Mouse (Mus musculus) heart, postnatal 36 days (tissue): Measurements from ENCODE around the gene Pik3ap1. TPM values are rescaled to one million over a fixed set of nuclear protein-coding genes. Genes with fewer than 3 reads are reported as not detected.
A peak's percentile ranks its signal among the peaks of the same experiment; 100 is the strongest.
"Not testable (repeated sequence)": the region's sequence is repeated elsewhere in the genome, so short reads cannot be mapped to it uniquely, and the experiment has no call there.

Source experiments
- DNase-seq, 2 experiments: peaks; one replicate each; pipeline ENCODE4 v3.0.0; 2021 to 2022
- intact Hi-C: fragments of 180-260 bp; cut with DNase I; formaldehyde crosslinking; loops from one replicate; pipeline ENCODE4 v1.15.1; 2025
- total RNA-seq, 2 experiments: library from RNA; stranded (reverse); gene quantifications; 2 replicates each; pipeline ENCODE4 v1.2.3; 2021

Pik3ap1 gene
- total RNA-seq, 2 experiments from 2014 or later, result 1.7 to 2.5 TPM

- intact Hi-C loops, result no loop called here
- no peak for DNase-seq
Observed at GRCm38 (mm10) chr19:41332986-41333385, 51.9 kb downstream of the Pik3ap1 start.

GRCm38 (mm10) chr19:41332228-41332627 is 52.7 kb downstream of the Pik3ap1 start:
- DNase-seq, result no peak

GRCm38 (mm10) chr19:41330401-41330800 is 54.5 kb downstream of the Pik3ap1 start:
- intact Hi-C loops, result no loop called here
- no peak for DNase-seq

More at GRCm38 (mm10) chr19:41332228-41332627, 52.7 kb downstream of the Pik3ap1 start:
- intact Hi-C loops, result no loop called here

GRCm38 (mm10) chr19:41329961-41330360 is 54.9 kb downstream of the Pik3ap1 start:
- DNase-seq, result no peak
- intact Hi-C loops, result no loop called here

- intact Hi-C loops, result no loop called here
- no peak for DNase-seq
Observed at GRCm38 (mm10) chr19:41328743-41329142, 56.2 kb downstream of the Pik3ap1 start.

GRCm38 (mm10) chr19:41323813-41324212 is 61.1 kb downstream of the Pik3ap1 start:
- intact Hi-C loops, result no loop called here
- DNase-seq, result no peak

- no peak for DNase-seq
- intact Hi-C loops, result no loop called here
Observed at GRCm38 (mm10) chr19:41323125-41323524, 61.8 kb downstream of the Pik3ap1 start.

GRCm38 (mm10) chr19:41321149-41321548 is 63.8 kb downstream of the Pik3ap1 start:
- no peak for DNase-seq
- intact Hi-C loops, result no loop called here

- DNase-seq, result peak; percentile 26 to 35
- intact Hi-C loops, result loop anchor here (5.0 to 10.0 kb wide), 5 partner anchors 70 to 445 kb away; partner anchors contain the start of genes Lcor and Pik3ap1
Observed at GRCm38 (mm10) chr19:41317315-41318095, 67.4 kb downstream of the Pik3ap1 start.

GRCm38 (mm10) chr19:41314696-41315095 is 70.2 kb downstream of the Pik3ap1 start:
- intact Hi-C loops, result loop anchor here (5.0 to 10.0 kb wide), 5 partner anchors 73 to 448 kb away; partner anchors contain the start of genes Lcor and Pik3ap1
- no peak for DNase-seq

- intact Hi-C loops, result loop anchor here (10.0 kb wide), 2 partner anchors 131 to 311 kb away; no protein-coding TSS in a partner anchor
- DNase-seq, result no peak
Observed at GRCm38 (mm10) chr19:41313663-41314062, 71.2 kb downstream of the Pik3ap1 start.

- intact Hi-C loops, result loop anchor here (10.0 kb wide), 2 partner anchors 132 to 312 kb away; no protein-coding TSS in a partner anchor
- not testable (repeated sequence) for DNase-seq
Observed at GRCm38 (mm10) chr19:41312587-41312986, 72.3 kb downstream of the Pik3ap1 start.

GRCm38 (mm10) chr19:41312027-41312426 is 72.9 kb downstream of the Pik3ap1 start:
- no peak for DNase-seq
- intact Hi-C loops, result loop anchor here (10.0 kb wide), 2 partner anchors 133 to 313 kb away; no protein-coding TSS in a partner anchor

- peak in 1 of 2 experiments; percentile 9 for DNase-seq
- intact Hi-C loops, result loop anchor here (10.0 kb wide), 2 partner anchors 134 to 314 kb away; no protein-coding TSS in a partner anchor
Observed at GRCm38 (mm10) chr19:41310971-41311703, 73.8 kb downstream of the Pik3ap1 start.

GRCm38 (mm10) chr19:41303933-41304332 is 81.0 kb downstream of the Pik3ap1 start:
- no peak for DNase-seq
- intact Hi-C loops, result no loop called here

GRCm38 (mm10) chr19:41303433-41303832 is 81.5 kb downstream of the Pik3ap1 start:
- intact Hi-C loops, result no loop called here

GRCm38 (mm10) chr19:41301856-41302255 is 83.0 kb downstream of the Pik3ap1 start:
- DNase-seq, result no peak
- intact Hi-C loops, result no loop called here

More at GRCm38 (mm10) chr19:41303433-41303832, 81.5 kb downstream of the Pik3ap1 start:
- DNase-seq, result no peak

- no peak for DNase-seq
- intact Hi-C loops, result no loop called here
Observed at GRCm38 (mm10) chr19:41299446-41299845, 85.5 kb downstream of the Pik3ap1 start.

- DNase-seq, result no peak
- intact Hi-C loops, result no loop called here
Observed at GRCm38 (mm10) chr19:41290952-41291619, 93.8 kb downstream of the Pik3ap1 start.

- intact Hi-C loops, result no loop called here
- no peak for DNase-seq
Observed at GRCm38 (mm10) chr19:41288568-41288967, 96.3 kb downstream of the Pik3ap1 start.

- intact Hi-C loops, result no loop called here
- DNase-seq, result no peak
Observed at GRCm38 (mm10) chr19:41287224-41287623, 97.7 kb downstream of the Pik3ap1 start.
